Mouse (Mus musculus): ENCODE measurements around the gene Nme7.

The Nme7 gene

GRCm38 (mm10) chr1:164303821-164304220 lies at the start of gene Nme7:
Nme7 (plus strand) TSS chr1:164304121.
- DNase-seq (ENCODE audit: low spot score in 2 of 2), result no peak

- no peak for DNase-seq (ENCODE audit: low spot score in 2 of 2)
Observed at GRCm38 (mm10) chr1:164254836-164255235, 49.1 kb upstream of the Nme7 start.

- DNase-seq (ENCODE audit: low spot score in 2 of 2), result no peak
Observed at GRCm38 (mm10) chr1:164260171-164261028, 43.5 kb upstream of the Nme7 start.

GRCm38 (mm10) chr1:164261553-164261952 lies 42.4 kb upstream of the Nme7 start:
- DNase-seq (ENCODE audit: low spot score in 2 of 2), result no peak

- no peak for DNase-seq (ENCODE audit: low spot score in 2 of 2)
Observed at GRCm38 (mm10) chr1:164270941-164271340, 33.0 kb upstream of the Nme7 start.

- DNase-seq (ENCODE audit: low spot score in 2 of 2), result no peak
Observed at GRCm38 (mm10) chr1:164273659-164274058, 30.3 kb upstream of the Nme7 start.

GRCm38 (mm10) chr1:164275455-164275954 lies 28.4 kb upstream of the Nme7 start, which contains the start of gene Ccdc181:
Ccdc181 (plus strand) TSS chr1:164275585.
- peak; percentile 88 to 91 for DNase-seq (ENCODE audit: low spot score in 2 of 2)

- DNase-seq (ENCODE audit: low spot score in 2 of 2), result no peak
Observed at GRCm38 (mm10) chr1:164276552-164276951, 27.4 kb upstream of the Nme7 start.

- DNase-seq (ENCODE audit: low spot score in 2 of 2), result no peak
Observed at GRCm38 (mm10) chr1:164279332-164279731, 24.6 kb upstream of the Nme7 start.

- no peak for DNase-seq (ENCODE audit: low spot score in 2 of 2)
Observed at GRCm38 (mm10) chr1:164284007-164284406, 19.9 kb upstream of the Nme7 start.

GRCm38 (mm10) chr1:164287406-164287805 lies 16.5 kb upstream of the Nme7 start:
- DNase-seq (ENCODE audit: low spot score in 2 of 2), result no peak

GRCm38 (mm10) chr1:164292040-164292439 lies 11.9 kb upstream of the Nme7 start:
- no peak for DNase-seq (ENCODE audit: low spot score in 2 of 2)

GRCm38 (mm10) chr1:164294071-164294470 lies 9.8 kb upstream of the Nme7 start:
- no peak for DNase-seq (ENCODE audit: low spot score in 2 of 2)

GRCm38 (mm10) chr1:164296473-164296872 lies 7.4 kb upstream of the Nme7 start:
- no peak for DNase-seq (ENCODE audit: low spot score in 2 of 2)

GRCm38 (mm10) chr1:164301949-164302348 lies 2.0 kb upstream of the Nme7 start:
- no peak for DNase-seq (ENCODE audit: low spot score in 2 of 2)

GRCm38 (mm10) chr1:164307124-164307751 lies 3.3 kb downstream of the Nme7 start, which contains the start of gene Blzf1:
Blzf1 (minus strand) TSS chr1:164307489.
- peak; percentile 87 to 95 for DNase-seq (ENCODE audit: low spot score in 2 of 2)

- no peak for DNase-seq (ENCODE audit: low spot score in 2 of 2)
Observed at GRCm38 (mm10) chr1:164307922-164308321, 4.0 kb downstream of the Nme7 start.

- no peak for DNase-seq (ENCODE audit: low spot score in 2 of 2)
Observed at GRCm38 (mm10) chr1:164314085-164314484, 10.2 kb downstream of the Nme7 start.

GRCm38 (mm10) chr1:164315266-164315665 lies 11.3 kb downstream of the Nme7 start:
- DNase-seq (ENCODE audit: low spot score in 2 of 2), result peak in 1 of 2 experiments; percentile 27

GRCm38 (mm10) chr1:164316697-164317096 lies 12.8 kb downstream of the Nme7 start:
- peak; percentile 76 to 82 for DNase-seq (ENCODE audit: low spot score in 2 of 2)

- no peak for DNase-seq (ENCODE audit: low spot score in 2 of 2)
Observed at GRCm38 (mm10) chr1:164317261-164317660, 13.3 kb downstream of the Nme7 start.

GRCm38 (mm10) chr1:164318474-164318873 lies 14.6 kb downstream of the Nme7 start:
- no peak for DNase-seq (ENCODE audit: low spot score in 2 of 2)

Measured in frontal cortex, postnatal 25 days (tissue).